Mouse (Mus musculus): Measurements from ENCODE around the gene Slc30a6. TPM values are rescaled to one million over a fixed set of nuclear protein-coding genes. Genes with fewer than 3 reads are reported as not detected.
"Not testable (repeated sequence)": the region's sequence is repeated elsewhere in the genome, so short reads cannot be mapped to it uniquely, and the experiment has no call there.

Slc30a6 gene
- total RNA-seq, 2 experiments from 2014 or later: 17.0 to 19.0 TPM

GRCm38 (mm10) chr17:74453928-74454327 is 58.5 kb downstream of the Slc30a6 start:
- no peak for DNase-seq

- DNase-seq: no peak
Observed at GRCm38 (mm10) chr17:74454660-74455059, 59.3 kb downstream of the Slc30a6 start.

- DNase-seq: no peak
Observed at GRCm38 (mm10) chr17:74455426-74455825, 60.0 kb downstream of the Slc30a6 start.

- no peak for DNase-seq
Observed at GRCm38 (mm10) chr17:74456825-74457224, 61.4 kb downstream of the Slc30a6 start.

- no peak for DNase-seq
Observed at GRCm38 (mm10) chr17:74457972-74458677, 62.7 kb downstream of the Slc30a6 start.

DNA sequence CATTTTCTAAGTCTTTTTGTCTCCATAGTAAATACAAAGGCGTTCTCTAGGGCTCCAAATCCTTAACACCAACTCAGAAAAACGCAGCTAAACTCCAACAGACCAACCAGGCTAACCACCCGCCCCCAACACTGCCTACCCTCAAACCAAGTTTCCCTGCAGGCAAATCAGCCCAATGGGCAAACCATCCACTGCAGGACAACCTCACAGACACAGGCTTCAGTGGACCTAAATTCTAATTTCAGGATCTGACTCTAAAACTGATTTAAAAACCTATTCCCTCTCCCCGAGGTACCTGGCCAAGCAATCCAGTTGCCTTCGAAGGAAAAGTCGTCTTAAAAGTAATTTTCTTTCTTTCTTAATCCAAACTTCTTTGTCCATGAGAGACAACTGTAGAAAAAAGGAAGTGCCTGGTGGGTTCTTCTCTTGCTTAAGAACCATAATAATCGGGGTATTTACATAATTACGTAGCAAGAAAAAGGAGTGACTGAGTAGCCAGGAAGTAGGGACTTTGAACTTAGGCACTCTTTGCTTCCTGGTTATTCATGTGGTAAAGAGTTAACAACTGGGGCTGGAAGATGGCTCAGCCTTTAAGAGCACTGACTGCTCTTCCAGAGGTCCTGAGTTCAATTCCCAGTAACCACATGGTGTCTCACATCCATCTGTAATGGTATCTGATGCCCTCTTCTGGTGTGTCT is 63.5 kb downstream of the Slc30a6 start, which contains the start of gene Nlrc4:
Gene Nlrc4 (minus strand): TSS at position 432 of the 698 bp plus-strand sequence.
- no peak for DNase-seq

DNA sequence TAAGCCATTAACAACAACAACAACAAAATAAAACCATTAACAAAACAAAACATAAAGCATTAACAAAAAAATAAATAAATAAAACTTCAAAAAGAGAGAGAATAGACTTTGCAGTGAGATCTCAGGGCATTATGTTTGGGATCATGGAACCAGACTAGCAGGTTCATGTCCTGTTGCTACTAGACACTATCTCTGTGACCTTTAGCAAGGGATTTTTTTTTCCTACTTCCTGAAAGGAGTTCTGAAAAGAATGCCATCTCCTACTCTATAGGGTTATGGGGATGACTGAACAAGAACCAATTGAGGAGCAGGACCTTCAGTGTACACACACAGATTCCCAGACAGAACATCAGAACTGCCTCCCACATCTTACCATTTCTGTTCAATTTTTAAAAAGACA is 68.1 kb downstream of the Slc30a6 start:
- DNase-seq: no peak

DNA sequence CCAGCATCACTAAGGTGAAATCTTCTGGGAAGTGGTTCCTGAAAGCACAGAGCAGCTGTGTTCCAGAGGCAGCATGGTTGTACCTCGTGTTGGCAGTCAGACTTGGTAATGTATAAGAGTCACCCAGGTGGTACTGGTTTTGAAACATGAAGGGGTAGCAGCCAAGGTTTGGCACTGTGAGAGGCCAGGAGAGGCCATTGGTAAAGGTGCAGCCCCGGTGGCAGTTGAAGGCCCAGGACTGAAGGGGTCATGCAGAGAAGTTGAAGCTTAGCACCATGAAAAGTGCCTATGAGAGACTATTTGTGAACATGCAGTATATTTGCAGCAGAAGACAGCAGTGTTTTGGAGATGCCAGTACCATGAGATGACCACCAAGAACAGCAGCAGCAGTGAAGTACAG is 72.6 kb downstream of the Slc30a6 start:
- DNase-seq: not testable (repeated sequence)

- DNase-seq: not testable (repeated sequence)
Observed at GRCm38 (mm10) chr17:74470133-74470532, 74.7 kb downstream of the Slc30a6 start.

Other genes starting within 250 kb of the Slc30a6 start
- gene Memo1, start 100.1 kb upstream of the Slc30a6 start, total RNA-seq (2021): 10 to 100 TPM; 50.0 to 50.2 TPM
- gene Dpy30, start 71.7 kb upstream of the Slc30a6 start, total RNA-seq (2021): 10 to 100 TPM; 50.9 to 54.4 TPM
- gene Spast, start 56.6 kb upstream of the Slc30a6 start, total RNA-seq (2021): 10 to 100 TPM; 59.2 to 60.5 TPM
- under 1 TPM; 0.10 TPM for gene Nlrc4, start 63.5 kb downstream of the Slc30a6 start, total RNA-seq (2021)
- 10 to 100 TPM; 80.0 to 96.8 TPM for gene Yipf4, start 93.9 kb downstream of the Slc30a6 start, total RNA-seq (2021)
- gene Birc6, start 132.7 kb downstream of the Slc30a6 start, total RNA-seq (2021): 100 to 1,000 TPM; 116 to 131 TPM

Measured in layer of hippocampus, postnatal 36 days (tissue).